Mouse (Mus musculus): ENCODE measurements around the gene Pfn4. TPM values are rescaled to one million over a fixed set of nuclear protein-coding genes. Genes with fewer than 3 reads are reported as not detected.
"Not testable (repeated sequence)": the region's sequence is repeated elsewhere in the genome, so short reads cannot be mapped to it uniquely, and the experiment has no call there.

Gene Pfn4
- polyA plus RNA-seq, 1 experiment from 2014 or later: 3.3 TPM

- no peak for ATAC-seq (ENCODE audit: low FRiP score, low read depth)
- Histone ChIP-seq H3K27ac (no peak overlapping the region), H3K9me3 (no peaks in the 10 kb centered on the region), H3K36me3 (peaks cover 3% of the 10 kb centered on the region; the same call in 1 of the 2 replicates), H3K4me2 (replicated peaks) (no peak overlapping the region), H3K4me1 (no peaks in the 10 kb centered on the region), H3K9ac (no peak overlapping the region), H3K4me3 (no peak overlapping the region), H3K27me3 (no peaks in the 10 kb centered on the region)
- 78% methylated on average over 1 of the region's 1 CpGs for WGBS
These were observed 11.8 kb upstream of the Pfn4 start for GRCm38 (mm10) chr12:4757060-4757459.

- Histone ChIP-seq H3K4me3 (peak overlapping the region; percentile 64), H3K27ac (peak overlapping the region; percentile 85), H3K9me3 (no peaks in the 10 kb centered on the region), H3K27me3 (no peaks in the 10 kb centered on the region), H3K36me3 (no peaks in the 10 kb centered on the region), H3K9ac (peak overlapping the region; percentile 82), H3K4me1 (0 out of 2 replicates have a peak, but pooled peaks cover 4% of the 10 kb centered on the region), H3K4me2 (replicated peaks) (peak overlapping the region; percentile 74)
- WGBS: 22% methylated on average over 13 of the region's 13 CpGs
- peak; percentile 46 for ATAC-seq (ENCODE audit: low FRiP score, low read depth)
These were observed 506 bp downstream of the Pfn4 start for GRCm38 (mm10) chr12:4769333-4769723.

- no peak overlapping the region for H3K4me3 ChIP-seq
- H3K27me3 ChIP-seq: no peaks in the 10 kb centered on the region
- WGBS: 90% methylated on average over 8 of the region's 8 CpGs
- no peaks in the 10 kb centered on the region for H3K9me3 ChIP-seq
- H3K4me1 ChIP-seq: no peaks in the 10 kb centered on the region
- H3K9ac ChIP-seq: no peak overlapping the region
- H3K36me3 ChIP-seq: no peaks in the 10 kb centered on the region
- H3K4me2 ChIP-seq (replicated peaks): no peak overlapping the region
- no peak for ATAC-seq (ENCODE audit: low FRiP score, low read depth)
- no peak overlapping the region for H3K27ac ChIP-seq
These were observed 6.2 kb downstream of the Pfn4 start for GRCm38 (mm10) chr12:4774895-4775587.

GRCm38 (mm10) chr12:4775588-4775949 lies 6.7 kb downstream of the Pfn4 start:
- Histone ChIP-seq H3K9ac (no peak overlapping the region), H3K36me3 (no peaks in the 10 kb centered on the region), H3K27me3 (no peaks in the 10 kb centered on the region), H3K4me1 (no peaks in the 10 kb centered on the region), H3K4me2 (replicated peaks) (no peak overlapping the region), H3K4me3 (no peak overlapping the region), H3K9me3 (no peaks in the 10 kb centered on the region), H3K27ac (no peak overlapping the region)
- ATAC-seq (ENCODE audit: low FRiP score, low read depth): no peak
- 77% methylated on average over 9 of the region's 9 CpGs for WGBS

- Histone ChIP-seq H3K4me2 (replicated peaks) (no peak overlapping the region), H3K4me1 (no peaks in the 10 kb centered on the region), H3K4me3 (no peak overlapping the region), H3K9ac (no peak overlapping the region), H3K9me3 (no peaks in the 10 kb centered on the region), H3K27ac (no peak overlapping the region), H3K27me3 (no peaks in the 10 kb centered on the region), H3K36me3 (no peaks in the 10 kb centered on the region)
- 85% methylated on average over 6 of the region's 6 CpGs for WGBS
- ATAC-seq (ENCODE audit: low FRiP score, low read depth): no peak
These were observed 8.9 kb downstream of the Pfn4 start for GRCm38 (mm10) chr12:4777734-4778133.

GRCm38 (mm10) chr12:4780245-4780644 lies 11.4 kb downstream of the Pfn4 start:
- H3K4me1 ChIP-seq: no peaks in the 10 kb centered on the region

GRCm38 (mm10) chr12:4781270-4781669 lies 12.4 kb downstream of the Pfn4 start:
- ATAC-seq (ENCODE audit: low FRiP score, low read depth): no peak
- Histone ChIP-seq H3K9me3 (no peaks in the 10 kb centered on the region), H3K4me3 (no peak overlapping the region), H3K27me3 (no peaks in the 10 kb centered on the region), H3K36me3 (no peaks in the 10 kb centered on the region), H3K9ac (no peak overlapping the region), H3K4me1 (no peaks in the 10 kb centered on the region), H3K4me2 (replicated peaks) (no peak overlapping the region), H3K27ac (no peak overlapping the region)
- 89% methylated on average over 1 of the region's 1 CpGs for WGBS

More at GRCm38 (mm10) chr12:4780245-4780644, 11.4 kb downstream of the Pfn4 start:
- H3K27ac ChIP-seq: no peak overlapping the region
- H3K36me3 ChIP-seq: no peaks in the 10 kb centered on the region
- no peaks in the 10 kb centered on the region for H3K9me3 ChIP-seq
- H3K9ac ChIP-seq: no peak overlapping the region
- ATAC-seq (ENCODE audit: low FRiP score, low read depth): no peak
- H3K4me3 ChIP-seq: no peak overlapping the region
- no peak overlapping the region for H3K4me2 ChIP-seq (replicated peaks)
- H3K27me3 ChIP-seq: no peaks in the 10 kb centered on the region
- 67% methylated on average over 2 of the region's 2 CpGs for WGBS

- H3K4me3 ChIP-seq; H3K27ac ChIP-seq; ATAC-seq (ENCODE audit: low FRiP score, low read depth); H3K9ac ChIP-seq; H3K36me3 ChIP-seq; H3K9me3 ChIP-seq; H3K4me1 ChIP-seq; H3K4me2 ChIP-seq (replicated peaks); H3K27me3 ChIP-seq: not testable (repeated sequence)
- WGBS: 84% methylated on average over 9 of the region's 9 CpGs
These were observed 13.0 kb downstream of the Pfn4 start for GRCm38 (mm10) chr12:4781725-4782404.

- 56% methylated on average over 5 of the region's 5 CpGs for WGBS
These were observed 14.8 kb downstream of the Pfn4 start for GRCm38 (mm10) chr12:4783598-4783997.

GRCm38 (mm10) chr12:4784466-4784865 lies 15.6 kb downstream of the Pfn4 start:
- Histone ChIP-seq H3K4me3 (no peak overlapping the region), H3K4me2 (replicated peaks) (no peak overlapping the region), H3K4me1 (no peaks in the 10 kb centered on the region), H3K36me3 (no peaks in the 10 kb centered on the region), H3K27ac (no peak overlapping the region), H3K9me3 (no peaks in the 10 kb centered on the region), H3K27me3 (no peaks in the 10 kb centered on the region), H3K9ac (no peak overlapping the region)
- ATAC-seq (ENCODE audit: low FRiP score, low read depth): no peak
- WGBS: 71% methylated on average over 2 of the region's 2 CpGs

More at GRCm38 (mm10) chr12:4783598-4783997, 14.8 kb downstream of the Pfn4 start:
- Histone ChIP-seq H3K9me3 (no peaks in the 10 kb centered on the region), H3K27ac (no peak overlapping the region), H3K4me2 (replicated peaks) (no peak overlapping the region), H3K36me3 (no peaks in the 10 kb centered on the region), H3K27me3 (no peaks in the 10 kb centered on the region), H3K4me1 (no peaks in the 10 kb centered on the region), H3K9ac (no peak overlapping the region), H3K4me3 (no peak overlapping the region)
- no peak for ATAC-seq (ENCODE audit: low FRiP score, low read depth)

GRCm38 (mm10) chr12:4788128-4788527 lies 19.3 kb downstream of the Pfn4 start:
- not testable (repeated sequence) for H3K9ac ChIP-seq; H3K27me3 ChIP-seq; H3K4me3 ChIP-seq; H3K9me3 ChIP-seq; H3K36me3 ChIP-seq; ATAC-seq (ENCODE audit: low FRiP score, low read depth); H3K27ac ChIP-seq; H3K4me2 ChIP-seq (replicated peaks); H3K4me1 ChIP-seq
- 94% methylated on average over 25 of the region's 25 CpGs for WGBS

GRCm38 (mm10) chr12:4793718-4794117 lies 24.9 kb downstream of the Pfn4 start:
- Histone ChIP-seq H3K36me3 (no peaks in the 10 kb centered on the region), H3K9me3 (no peaks in the 10 kb centered on the region), H3K9ac (no peak overlapping the region), H3K4me2 (replicated peaks) (no peak overlapping the region), H3K4me3 (no peak overlapping the region), H3K27ac (no peak overlapping the region), H3K27me3 (no peaks in the 10 kb centered on the region), H3K4me1 (no peaks in the 10 kb centered on the region)
- no peak for ATAC-seq (ENCODE audit: low FRiP score, low read depth)
- 71% methylated on average over 1 of the region's 1 CpGs for WGBS

- ATAC-seq (ENCODE audit: low FRiP score, low read depth); H3K9ac ChIP-seq: not testable (repeated sequence)
These were observed 28.6 kb downstream of the Pfn4 start for GRCm38 (mm10) chr12:4797471-4797870.

More at GRCm38 (mm10) chr12:4797471-4797870, 28.6 kb downstream of the Pfn4 start:
- not testable (repeated sequence) for H3K9me3 ChIP-seq; H3K27ac ChIP-seq; H3K4me2 ChIP-seq (replicated peaks); H3K27me3 ChIP-seq; H3K36me3 ChIP-seq; H3K4me3 ChIP-seq; H3K4me1 ChIP-seq
- 67% methylated on average over 6 of the region's 6 CpGs for WGBS

All from limb, embryonic 13.5 days (tissue).